Mouse (Mus musculus) midbrain, postnatal 0 days (tissue): Measurements from ENCODE around the gene Parg. TPM values are rescaled to one million over a fixed set of nuclear protein-coding genes. Genes with fewer than 3 reads are reported as not detected.
"Not testable (repeated sequence)": the region's sequence is repeated elsewhere in the genome, so short reads cannot be mapped to it uniquely, and the experiment has no call there.

Experiments used
- ATAC-seq: fragments of 200-750 bp; cut with Nextera tagmentation; 2 replicates; pipeline ENCODE4 v1.8.0; 2017; ENCODE audit warnings: moderate number of reproducible peaks, mild to moderate bottlenecking, moderate TSS enrichment, moderate library complexity; ENCODE audit not compliant: low FRiP score
- DNase-seq: peaks from one replicate; pipeline ENCODE4 v3.0.0-alpha.2; 2015; ENCODE audit warnings: low spot score
- H3K27ac ChIP-seq: fragments of 300-500 bp; sonication (generic); 2 replicates; pipeline ENCODE4 v1.5.1; 2014; ENCODE audit warnings: low read depth, mild to moderate bottlenecking, low read length, mixed read lengths
- H3K27me3 ChIP-seq: fragments of 300-500 bp; sonication (generic); 2 replicates; pipeline ENCODE4 v1.6.1; 2014; ENCODE audit warnings: low read length, control low read depth, mixed read lengths; ENCODE audit not compliant: insufficient read depth
- H3K36me3 ChIP-seq: fragments of 300-500 bp; sonication (generic); 2 replicates; pipeline ENCODE4 v1.6.1; 2014; ENCODE audit warnings: low read length, control low read depth, mixed read lengths; ENCODE audit not compliant: insufficient read depth
- H3K4me1 ChIP-seq: fragments of 300-500 bp; sonication (generic); 2 replicates; pipeline ENCODE4 v1.6.1; 2014; ENCODE audit warnings: mild to moderate bottlenecking, control low read depth, antibody characterized with exemption, low read length, mixed read lengths; ENCODE audit not compliant: insufficient read depth
- H3K4me2 ChIP-seq: fragments of 300-500 bp; sonication (generic); 2 replicates; pipeline ENCODE4 v1.6.1; 2014; ENCODE audit warnings: low read depth, mild to moderate bottlenecking, low read length, mixed read lengths; ENCODE audit not compliant: poor library complexity, severe bottlenecking
- H3K4me3 ChIP-seq: fragments of 300-500 bp; sonication (generic); 2 replicates; pipeline ENCODE4 v1.5.1; 2014; ENCODE audit warnings: low read depth, mild to moderate bottlenecking, low read length, moderate library complexity
- H3K9ac ChIP-seq: fragments of 300-500 bp; sonication (generic); replicated peaks from 2 replicates; pipeline ENCODE4 v1.6.1; 2014; ENCODE audit warnings: mild to moderate bottlenecking, low read length, moderate library complexity, mixed read lengths; ENCODE audit not compliant: poor library complexity, severe bottlenecking
- H3K9me3 ChIP-seq: fragments of 300-500 bp; sonication (generic); 2 replicates; pipeline ENCODE4 v1.6.1; 2016; ENCODE audit warnings: low read length, control low read depth
- CTCF ChIP-seq: IDR thresholded peaks from 2 replicates; pipeline ENCODE4 v1.5.1; 2016; ENCODE audit warnings: antibody characterized with exemption, mild to moderate bottlenecking
- WGBS: fragments of 180-500 bp; shearing (Covaris S2); extraction: QIAGEN DNeasy Blood & Tissue Kit; methylation state at CpG from one replicate; pipeline ENCODE4 v1.1.7; 2014; 5-methylcytosine and 5-hydroxymethylcytosine counted together
- polyA plus RNA-seq: library from polyadenylated mRNA; unstranded; fragments of >200 nt; fragmentation: Nextera tagmentation; extraction: Ambion mirVana; gene quantifications from 2 replicates; pipeline ENCODE4 v1.2.1, GENCODE M21; 2015
- total RNA-seq: library from RNA; depleted of rRNA; stranded (reverse); fragments of >200 nt; gene quantifications from 2 replicates; pipeline ENCODE4 v1.2.3, GENCODE M21; 2014

Parg gene
- total and polyA plus RNA-seq, 2 experiments from 2014 or later = 25.7 to 45.9 TPM

DNA sequence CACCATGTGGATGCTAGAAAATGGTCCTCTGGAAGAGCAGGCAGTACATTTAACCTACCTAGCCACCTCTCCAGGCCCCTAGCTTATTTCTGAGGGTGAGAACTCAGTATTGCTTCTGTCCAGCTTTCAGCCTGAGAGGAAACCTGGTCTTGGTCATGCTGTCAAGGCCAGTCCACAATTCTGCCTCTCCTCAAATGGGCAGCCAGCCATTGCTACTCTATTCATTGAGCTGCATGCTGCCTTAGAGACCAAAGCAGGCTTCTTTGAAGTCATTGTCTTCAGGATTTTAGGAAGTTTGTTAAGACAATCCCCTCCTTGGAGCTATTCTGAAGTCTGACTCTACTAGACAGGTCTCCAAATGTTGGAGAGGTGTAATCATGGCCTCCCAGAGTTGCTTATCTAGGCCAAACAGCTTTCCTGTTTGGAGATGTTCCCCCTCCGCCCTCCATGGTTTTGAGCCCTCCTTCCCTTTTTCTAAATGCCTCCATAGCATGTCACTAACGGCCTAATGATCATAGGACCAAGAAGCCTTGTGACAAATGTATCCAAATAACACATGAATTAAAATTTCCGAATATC, 33.0 kb upstream of the Parg start:
- no peak overlapping the region for H3K27ac ChIP-seq
- peaks cover 10% of the 10 kb centered on the region; the same call in 1 of the 2 replicates for H3K36me3 ChIP-seq
- ATAC-seq (no peak), DNase-seq (no peak)
- H3K4me2 ChIP-seq = no peak overlapping the region
- peaks cover 5% of the 10 kb centered on the region; the same call in 1 of the 2 replicates for H3K4me1 ChIP-seq
- H3K4me3 ChIP-seq = no peak overlapping the region
- H3K9ac ChIP-seq = no peak overlapping the region
- H3K27me3 ChIP-seq = no peaks in the 10 kb centered on the region
- no peaks in the 10 kb centered on the region for H3K9me3 ChIP-seq
- no peak for TF ChIP-seq CTCF
- WGBS = 67% methylated on average over 3 of the region's 3 CpGs

DNA sequence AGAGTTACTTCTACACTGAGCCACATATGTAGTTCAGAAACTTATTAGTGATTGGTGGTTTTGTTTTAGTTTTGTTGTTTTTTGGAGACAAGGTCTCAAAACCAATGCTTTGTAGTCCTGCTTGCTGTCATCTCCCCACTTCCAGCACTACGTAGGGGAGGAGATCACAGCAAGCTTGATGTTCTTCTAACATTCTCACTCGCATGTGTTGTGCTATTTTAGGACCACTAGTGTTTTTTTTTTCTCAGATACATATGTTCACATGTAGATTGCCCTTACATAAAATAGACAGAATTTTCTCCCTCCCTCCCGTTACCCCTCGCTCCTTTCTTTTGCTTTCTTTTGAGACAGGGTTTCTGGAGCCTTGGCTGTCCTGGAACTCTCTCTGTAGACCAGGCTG, 31.6 kb upstream of the Parg start:
- Histone ChIP-seq H3K27ac (no peak overlapping the region), H3K36me3 (peaks cover 15% of the 10 kb centered on the region; the same call in 1 of the 2 replicates), H3K9ac (no peak overlapping the region), H3K9me3 (no peaks in the 10 kb centered on the region), H3K27me3 (no peaks in the 10 kb centered on the region), H3K4me1 (peaks cover 3% of the 10 kb centered on the region; the same call in 1 of the 2 replicates), H3K4me3 (no peak overlapping the region), H3K4me2 (no peak overlapping the region)
- ATAC-seq (no peak), DNase-seq (no peak)
- 91% methylated on average over 4 of the region's 4 CpGs for WGBS
- TF ChIP-seq CTCF = no peak

DNA sequence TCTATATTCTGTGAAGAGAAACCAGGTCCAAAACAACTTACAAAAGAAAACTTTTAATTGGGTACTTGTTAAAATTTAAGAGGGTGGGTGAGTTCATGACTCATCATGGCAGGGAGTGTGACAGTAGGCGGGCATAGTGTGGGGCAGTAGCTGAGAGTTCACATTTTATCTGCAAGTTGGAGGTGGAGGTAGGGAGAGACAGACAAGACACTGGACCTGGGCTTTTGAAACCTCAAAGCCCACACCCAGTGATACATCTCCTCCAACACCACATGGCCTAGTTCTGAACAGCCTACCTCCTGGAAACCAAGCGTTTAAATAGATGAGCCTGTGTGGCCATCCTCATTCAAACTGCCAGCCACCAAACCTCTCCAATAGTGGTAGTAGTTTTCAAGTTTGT, 26.4 kb upstream of the Parg start:
- no peak for TF ChIP-seq CTCF
- Histone ChIP-seq H3K27ac (no peak overlapping the region), H3K36me3 (peaks cover 24% of the 10 kb centered on the region), H3K4me1 (no peaks in the 10 kb centered on the region), H3K4me3 (no peak overlapping the region), H3K4me2 (no peak overlapping the region), H3K9ac (no peak overlapping the region), H3K9me3 (no peaks in the 10 kb centered on the region), H3K27me3 (no peaks in the 10 kb centered on the region)
- ATAC-seq = no peak
- WGBS = 88% methylated on average over 2 of the region's 2 CpGs
- DNase-seq = no peak

DNA sequence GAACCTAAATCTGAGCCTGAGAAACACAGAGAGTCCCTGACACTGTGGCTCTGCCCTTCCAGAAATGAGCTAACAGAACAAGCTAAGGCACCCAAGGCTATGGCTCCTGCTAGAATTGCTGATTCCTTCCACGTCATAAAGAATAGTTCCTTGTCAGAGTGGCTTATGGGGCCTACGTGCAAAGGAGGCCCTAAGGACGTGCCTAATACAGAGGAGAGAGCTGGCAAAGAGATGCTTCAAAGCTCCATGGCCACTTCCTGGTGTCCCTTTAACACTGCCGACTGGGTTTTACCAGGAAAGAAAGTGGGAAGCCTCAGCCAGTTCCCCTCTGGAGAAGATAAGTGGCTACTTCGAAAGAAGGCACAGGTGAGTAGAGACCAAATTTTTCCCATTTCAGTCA, 25.2 kb upstream of the Parg start:
- H3K4me3 ChIP-seq, H3K27me3 ChIP-seq, H3K4me2 ChIP-seq, H3K9ac ChIP-seq, H3K9me3 ChIP-seq, H3K4me1 ChIP-seq, H3K27ac ChIP-seq, DNase-seq, ATAC-seq: not testable (repeated sequence)
- peaks cover 25% of the 10 kb centered on the region for H3K36me3 ChIP-seq
- WGBS = 94% methylated on average over 4 of the region's 5 CpGs

DNA sequence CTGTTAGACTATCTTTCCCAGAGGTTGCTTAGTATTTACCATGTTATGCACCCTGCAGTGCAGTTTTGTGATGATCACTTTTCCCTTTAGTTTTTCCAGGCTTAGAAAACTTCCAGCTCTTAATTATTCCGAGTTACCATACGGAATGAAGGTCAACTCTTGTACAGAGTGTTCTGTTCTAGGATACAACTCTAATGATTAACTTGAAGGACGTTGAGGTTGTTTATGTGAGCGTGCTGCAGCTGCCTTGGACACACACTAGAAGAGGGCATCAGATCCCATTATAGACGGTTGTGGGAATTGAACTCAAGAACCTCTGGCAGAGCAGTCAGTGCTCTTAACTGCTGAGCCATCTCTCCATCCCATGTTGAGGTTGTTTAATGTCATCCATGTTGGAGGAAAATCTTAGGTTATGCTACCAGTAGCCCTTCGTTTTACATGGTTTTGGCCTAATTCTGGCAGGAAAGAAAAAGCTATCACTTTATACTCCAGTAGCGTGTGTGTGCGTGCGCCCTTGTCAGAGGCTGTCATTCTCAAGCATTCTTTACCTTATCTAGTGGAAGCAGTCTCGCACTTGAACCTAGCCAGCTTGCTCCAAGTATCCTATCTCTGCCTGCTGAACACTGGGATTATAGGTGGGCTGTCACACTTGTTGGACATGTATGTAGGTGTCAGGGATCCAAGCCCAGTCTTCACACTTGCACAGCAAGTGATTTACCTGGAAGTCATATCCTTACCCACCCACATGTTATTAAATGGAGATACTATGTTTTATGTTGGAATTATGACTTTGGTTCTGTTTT, 22.2 kb upstream of the Parg start:
- peaks cover 26% of the 10 kb centered on the region for H3K36me3 ChIP-seq
- DNase-seq (no peak), ATAC-seq (no peak)
- H3K9me3 ChIP-seq = no peaks in the 10 kb centered on the region
- no peak overlapping the region for H3K9ac ChIP-seq
- no peaks in the 10 kb centered on the region for H3K27me3 ChIP-seq
- H3K4me3 ChIP-seq = no peak overlapping the region
- H3K4me2 ChIP-seq = no peak overlapping the region
- 93% methylated on average over 10 of the region's 10 CpGs for WGBS
- no peak overlapping the region for H3K27ac ChIP-seq
- no peaks in the 10 kb centered on the region for H3K4me1 ChIP-seq
- no peak for TF ChIP-seq CTCF

DNA sequence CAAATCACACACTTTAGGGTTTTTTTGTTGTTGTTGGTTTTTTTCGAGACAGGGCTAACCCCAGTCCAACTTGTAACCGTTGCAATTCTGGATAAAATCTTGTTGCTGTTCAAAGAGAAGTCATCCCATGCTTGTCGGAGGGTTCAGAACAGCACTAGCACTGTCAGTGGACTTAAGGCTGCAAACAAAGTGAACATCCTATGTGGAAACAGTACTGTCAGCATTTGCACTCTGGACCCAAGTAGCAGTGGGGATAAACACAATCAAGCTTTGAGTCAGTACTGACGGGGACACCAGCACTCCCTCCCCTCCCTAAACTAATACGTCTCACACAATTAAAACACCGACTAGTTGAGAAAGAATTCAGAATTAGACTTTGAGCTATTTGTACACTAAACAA, 20.9 kb upstream of the Parg start:
- WGBS = 90% methylated on average over 6 of the region's 6 CpGs
- no peak for ATAC-seq
- no peaks in the 10 kb centered on the region for H3K4me1 ChIP-seq
- H3K27me3 ChIP-seq = no peaks in the 10 kb centered on the region
- H3K4me2 ChIP-seq = no peak overlapping the region
- no peak overlapping the region for H3K27ac ChIP-seq
- peaks cover 28% of the 10 kb centered on the region for H3K36me3 ChIP-seq
- no peak overlapping the region for H3K4me3 ChIP-seq
- no peak for TF ChIP-seq CTCF
- no peaks in the 10 kb centered on the region for H3K9me3 ChIP-seq
- no peak for DNase-seq
- no peak overlapping the region for H3K9ac ChIP-seq
